Mouse (Mus musculus) urinary bladder, postnatal 36 days (tissue): ENCODE results near the gene Gpr27.
A peak's percentile ranks its signal among the peaks of the same experiment; 100 is the strongest.

Experiments
- DNase-seq, 2 experiments: peaks; one replicate each; pipeline ENCODE4 v3.0.0; 2022; ENCODE audit warnings: low spot score in 2 of 2, mixed read lengths in 1 of 2

Gpr27 gene

GRCm38 (mm10) chr6:99677325-99677724 is 15.2 kb upstream of the Gpr27 start:
- no peak for DNase-seq

- no peak for DNase-seq
Measured at GRCm38 (mm10) chr6:99678108-99678507, 14.4 kb upstream of the Gpr27 start.

DNA sequence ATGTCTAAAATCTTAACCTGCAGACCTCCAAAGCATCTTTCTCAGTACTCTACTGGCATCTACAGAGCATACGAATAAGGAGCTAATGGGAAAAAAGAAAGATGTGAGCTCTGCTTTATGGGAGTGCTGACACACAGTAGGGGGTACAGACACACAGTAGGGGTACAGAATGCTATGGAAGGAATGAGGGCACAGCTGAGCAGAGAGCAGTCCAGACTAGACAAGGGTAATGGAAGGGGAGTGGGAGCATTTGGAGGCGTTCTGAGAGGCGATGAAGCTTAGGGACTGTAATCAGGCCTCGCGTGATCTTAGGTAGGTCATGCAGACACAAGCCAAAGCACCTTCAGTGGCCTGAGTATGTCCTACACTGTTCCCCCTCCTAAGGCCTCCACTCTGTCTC is 8.5 kb upstream of the Gpr27 start:
- DNase-seq: no peak

DNA sequence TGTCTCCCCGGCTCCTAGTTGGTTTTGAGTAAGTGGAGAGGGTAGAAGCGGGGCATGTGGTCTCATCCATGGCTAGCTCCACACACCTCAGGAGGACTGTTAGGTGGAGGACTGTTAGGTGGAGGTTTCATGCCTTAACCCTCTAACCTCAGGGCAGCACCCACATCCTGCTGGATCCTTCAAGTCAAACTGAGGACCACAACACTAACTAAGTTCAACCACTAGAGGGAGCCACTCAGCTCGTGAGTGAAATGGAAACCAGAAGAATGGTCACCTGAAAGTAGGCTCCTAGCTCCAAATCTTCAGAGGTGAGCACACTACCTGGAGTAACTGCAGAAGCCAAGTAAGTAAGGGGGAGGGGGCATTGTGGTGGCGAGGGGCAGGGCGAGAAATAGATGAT is 7.6 kb upstream of the Gpr27 start:
- DNase-seq: no peak

- no peak for DNase-seq
Measured at GRCm38 (mm10) chr6:99688513-99688912, 4.0 kb upstream of the Gpr27 start.

DNA sequence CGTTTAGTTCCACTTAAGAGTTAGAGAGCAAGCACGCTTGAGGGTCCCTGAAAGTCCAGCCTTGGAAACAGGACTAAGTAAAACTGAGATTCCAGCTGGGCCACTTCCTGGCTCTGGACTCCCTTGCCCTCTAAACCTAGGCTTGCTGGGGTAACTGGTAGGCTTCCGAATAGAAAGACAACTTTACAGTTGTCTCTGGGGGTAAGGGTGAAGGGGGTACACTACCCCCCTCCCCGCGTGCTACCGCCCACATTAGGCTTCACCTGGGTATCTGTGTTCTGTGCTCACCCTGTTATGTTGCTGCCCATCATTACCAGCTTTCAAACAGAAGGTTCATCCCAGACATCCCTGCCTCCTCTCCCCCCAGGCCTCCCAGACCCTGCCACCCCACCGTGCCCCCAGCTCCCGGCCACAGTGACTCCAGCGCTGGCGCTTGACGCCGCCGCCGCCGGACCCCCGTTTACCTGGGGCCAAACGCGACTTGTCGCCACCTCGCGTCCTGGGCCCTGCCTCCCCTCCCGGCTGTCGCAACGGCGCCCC is 743 bp upstream of the Gpr27 start:
- no peak for DNase-seq

GRCm38 (mm10) chr6:99692916-99693841 is 700 bp downstream of the Gpr27 start:
- DNase-seq: peak in 1 of 2 experiments; percentile 20

GRCm38 (mm10) chr6:99700484-99700883 is 8.0 kb downstream of the Gpr27 start:
- DNase-seq: no peak

DNA sequence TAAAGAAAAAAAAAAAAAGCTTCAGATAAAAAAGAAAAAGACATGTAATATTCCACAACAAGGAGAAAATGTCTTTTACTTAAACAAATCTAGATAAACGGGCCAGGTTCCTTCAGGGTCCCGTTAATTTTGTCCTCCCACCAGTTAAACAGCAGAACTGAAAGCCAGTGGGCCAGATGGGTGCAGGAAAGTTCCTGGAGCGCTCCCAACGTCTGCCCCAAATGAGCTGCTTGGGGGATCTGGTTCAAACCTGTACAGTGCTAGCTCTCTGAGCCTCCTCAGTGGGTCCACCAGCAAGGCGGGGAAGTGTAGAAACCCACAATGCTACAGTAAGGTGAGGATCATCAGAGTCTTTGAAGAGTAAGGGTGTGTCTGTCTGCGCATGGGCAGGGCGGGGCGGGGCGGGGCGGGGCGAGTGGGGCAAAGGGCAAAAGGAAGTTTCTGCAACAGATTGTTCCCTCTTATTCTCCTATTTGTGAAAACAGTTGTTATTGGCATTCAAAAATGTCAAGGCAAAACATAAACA is 19.2 kb downstream of the Gpr27 start:
- DNase-seq: no peak

- no peak for DNase-seq
Measured at GRCm38 (mm10) chr6:99713256-99713655, 20.8 kb downstream of the Gpr27 start.

GRCm38 (mm10) chr6:99715191-99715590 is 22.7 kb downstream of the Gpr27 start:
- DNase-seq: no peak

DNA sequence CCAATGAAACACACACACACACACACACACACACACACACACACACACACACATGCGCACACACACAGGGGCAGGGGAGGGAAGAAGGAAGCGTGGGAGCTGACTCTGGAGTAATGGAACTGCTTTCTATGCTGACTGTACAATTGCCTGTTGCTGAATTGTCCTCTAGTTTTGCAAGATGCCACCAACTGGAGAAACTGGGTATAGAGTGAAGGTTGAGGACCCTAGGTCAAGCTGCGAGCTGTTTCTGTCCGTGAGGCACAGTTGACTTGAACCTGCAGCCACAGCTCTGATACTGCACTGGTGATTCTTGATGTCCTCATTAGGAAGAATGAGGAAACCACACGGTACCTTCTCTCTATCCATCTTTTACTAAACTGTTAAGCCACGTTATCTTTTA is 23.4 kb downstream of the Gpr27 start:
- DNase-seq: no peak

DNA sequence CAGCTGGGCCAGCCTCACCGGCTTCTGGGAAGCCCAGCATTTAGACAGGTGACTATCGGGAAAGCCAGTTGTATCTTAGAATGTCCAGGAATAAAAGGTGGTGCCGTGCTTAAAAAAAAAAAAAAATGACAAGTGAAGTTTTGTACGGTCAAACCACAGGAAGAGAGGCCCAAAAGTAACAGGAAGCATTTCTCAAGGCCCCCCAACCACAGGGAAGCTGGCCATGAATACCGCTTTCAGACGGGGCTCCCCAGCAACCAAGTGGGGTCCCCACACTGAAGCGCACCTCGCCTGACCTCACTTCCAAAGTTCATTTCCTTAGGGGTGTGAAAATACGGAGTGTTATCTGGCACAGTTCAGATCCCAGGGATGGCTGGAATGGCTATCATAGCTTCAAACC is 28.6 kb downstream of the Gpr27 start:
- no peak for DNase-seq

DNA sequence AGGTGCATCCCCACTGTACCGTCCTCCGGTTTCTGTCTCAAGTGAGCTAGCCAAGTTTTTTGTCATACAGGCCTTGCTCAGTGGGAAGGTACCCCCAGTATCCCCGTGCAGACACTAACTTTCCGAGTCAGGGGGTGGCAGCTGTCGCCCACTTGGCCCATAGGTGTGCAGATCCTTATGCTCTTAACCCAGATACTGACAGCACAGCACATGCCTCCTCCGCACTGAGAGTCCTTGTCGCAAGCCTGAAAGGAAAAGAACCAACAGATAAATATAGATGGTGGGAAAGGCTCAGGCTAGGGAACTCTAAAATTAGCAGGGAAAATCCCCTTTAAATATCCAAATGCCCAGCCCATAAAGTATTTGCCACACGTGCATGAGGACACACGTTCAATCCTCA is 29.9 kb downstream of the Gpr27 start:
- DNase-seq: no peak

- peak in 1 of 2 experiments; percentile 1 for DNase-seq
Measured at GRCm38 (mm10) chr6:99725971-99726561, 33.6 kb downstream of the Gpr27 start, which contains the start of gene Prok2. Gene Prok2, minus strand, starts transcription at chr6:99726392.

- DNase-seq: no peak
Measured at GRCm38 (mm10) chr6:99726576-99727303, 34.3 kb downstream of the Gpr27 start.

DNA sequence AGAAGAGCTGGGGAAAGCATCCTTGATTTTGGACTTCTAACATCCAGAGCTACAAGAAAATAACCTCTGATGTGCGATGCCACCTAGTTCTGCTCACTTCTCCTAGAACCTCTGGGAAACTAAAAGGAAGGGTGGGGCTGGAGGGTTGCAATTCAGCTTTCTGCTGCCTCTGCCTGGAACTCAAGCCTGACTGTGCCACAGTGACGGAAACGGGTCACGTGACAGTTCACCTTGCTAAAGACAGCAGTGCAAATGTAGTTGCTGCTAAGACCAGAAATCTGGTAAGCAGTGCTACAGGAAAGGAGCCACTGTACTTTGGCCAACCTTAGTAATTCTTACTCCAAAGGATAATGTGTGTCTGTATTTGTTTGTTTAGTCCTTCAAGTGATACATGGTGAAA is 37.4 kb downstream of the Gpr27 start:
- no peak for DNase-seq

DNA sequence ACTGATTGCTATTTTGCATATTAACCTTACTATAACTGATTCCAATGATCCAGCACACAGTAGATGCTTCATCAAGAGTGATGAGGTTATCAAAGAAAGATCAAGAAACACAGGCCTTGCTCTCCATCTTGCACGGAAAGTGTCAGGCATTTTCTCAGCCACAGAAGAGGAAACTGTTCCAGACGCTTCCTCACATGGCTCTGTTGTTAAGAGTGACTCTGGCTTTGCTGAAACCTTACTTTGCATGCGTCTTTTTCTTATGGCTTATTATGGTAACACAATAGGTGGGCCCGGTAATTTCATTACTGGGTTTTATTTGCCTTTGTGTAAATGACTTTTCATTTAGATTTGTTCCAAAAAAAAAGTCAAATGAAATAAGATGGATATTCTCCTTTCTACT is 39.4 kb downstream of the Gpr27 start:
- DNase-seq: no peak

DNA sequence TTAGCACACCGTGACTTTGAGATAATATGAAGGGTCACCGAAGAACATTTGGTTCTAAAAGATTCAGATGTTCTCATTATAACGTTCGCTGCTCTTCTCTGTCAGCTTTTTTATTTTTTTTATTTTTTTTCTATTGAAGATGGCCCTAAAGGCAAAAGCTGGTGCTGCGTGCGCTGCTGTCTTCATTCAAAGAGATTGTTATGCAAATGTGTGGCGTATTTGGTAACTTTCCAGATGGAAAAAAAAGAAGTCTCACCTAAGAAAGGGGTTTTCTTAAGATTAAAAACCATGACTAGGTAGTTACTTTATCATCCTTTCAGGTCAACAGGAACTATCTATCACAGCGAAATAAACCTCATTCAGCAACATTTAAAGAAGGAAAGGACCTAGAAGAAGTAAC is 40.2 kb downstream of the Gpr27 start:
- DNase-seq: no peak

DNA sequence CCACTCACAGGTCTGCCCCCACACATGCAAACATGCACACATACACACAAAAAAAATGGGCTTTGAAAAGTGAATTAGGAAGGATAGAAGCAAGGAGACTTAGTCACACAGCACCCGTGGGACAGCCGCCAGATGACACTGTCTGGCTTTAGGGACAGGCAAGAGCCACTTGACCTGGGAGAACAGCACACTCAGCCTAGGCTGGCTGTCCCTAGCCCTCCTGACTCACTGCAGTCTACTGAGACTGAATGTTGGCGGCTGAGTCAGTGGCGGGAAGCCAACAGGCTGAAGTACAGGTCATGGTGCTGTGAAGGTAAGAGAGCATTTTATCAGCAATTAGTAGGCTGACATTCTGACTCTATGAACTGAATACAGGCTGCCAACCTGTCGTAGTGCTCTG is 42.2 kb downstream of the Gpr27 start:
- DNase-seq: no peak

GRCm38 (mm10) chr6:99742866-99743265 is 50.4 kb downstream of the Gpr27 start:
- DNase-seq: no peak
